Mouse (Mus musculus) layer of hippocampus, adult 8-10 months (tissue): Measurements from ENCODE around the gene Kdelc2. TPM values are rescaled to one million over a fixed set of nuclear protein-coding genes. Genes with fewer than 3 reads are reported as not detected.

Experiments
- DNase-seq, 2 experiments: peaks; one replicate each; pipeline ENCODE4 v3.0.0; 2022; ENCODE audit warnings: low spot score in 2 of 2
- total RNA-seq, 4 experiments: library from RNA; stranded (reverse); gene quantifications; 2 replicates each; pipeline ENCODE4 v1.2.4; 2022

The Kdelc2 gene
- 1 to 10 TPM; 6.3 to 9.5 (median 7.7) TPM for total RNA-seq

- DNase-seq = peak; percentile 78 to 84
These were observed at the start of gene Kdelc2 for GRCm38 (mm10) chr9:53383951-53384866. Gene Kdelc2, plus strand, starts transcription at chr9:53384025.

- no peak for DNase-seq
These were observed 48.7 kb upstream of the Kdelc2 start for GRCm38 (mm10) chr9:53335131-53335530.

- DNase-seq = no peak
These were observed 44.2 kb upstream of the Kdelc2 start for GRCm38 (mm10) chr9:53339603-53340002.

- no peak for DNase-seq
These were observed 43.4 kb upstream of the Kdelc2 start for GRCm38 (mm10) chr9:53340328-53340916.

GRCm38 (mm10) chr9:53340969-53341368 is 42.9 kb upstream of the Kdelc2 start:
- DNase-seq = peak in 1 of 2 experiments; percentile 3

GRCm38 (mm10) chr9:53341981-53342380 is 41.8 kb upstream of the Kdelc2 start:
- no peak for DNase-seq

- peak in 1 of 2 experiments; percentile 7 for DNase-seq
These were observed 39.0 kb upstream of the Kdelc2 start for GRCm38 (mm10) chr9:53344646-53345432.

- DNase-seq = no peak
These were observed 38.1 kb upstream of the Kdelc2 start for GRCm38 (mm10) chr9:53345728-53346127.

GRCm38 (mm10) chr9:53346402-53346801 is 37.4 kb upstream of the Kdelc2 start:
- DNase-seq = no peak

- no peak for DNase-seq
These were observed 34.6 kb upstream of the Kdelc2 start for GRCm38 (mm10) chr9:53349211-53349610.

GRCm38 (mm10) chr9:53350331-53350730 is 33.5 kb upstream of the Kdelc2 start:
- DNase-seq = no peak

- no peak for DNase-seq
These were observed 31.9 kb upstream of the Kdelc2 start for GRCm38 (mm10) chr9:53351899-53352298.

GRCm38 (mm10) chr9:53353161-53353560 is 30.7 kb upstream of the Kdelc2 start:
- no peak for DNase-seq

GRCm38 (mm10) chr9:53356219-53357155 is 27.3 kb upstream of the Kdelc2 start:
- DNase-seq = no peak

- DNase-seq = no peak
These were observed 12.5 kb upstream of the Kdelc2 start for GRCm38 (mm10) chr9:53371339-53371738.

- no peak for DNase-seq
These were observed 7.9 kb upstream of the Kdelc2 start for GRCm38 (mm10) chr9:53375907-53376306.

- DNase-seq = no peak
These were observed 7.0 kb upstream of the Kdelc2 start for GRCm38 (mm10) chr9:53376820-53377219.

GRCm38 (mm10) chr9:53377597-53377996 is 6.2 kb upstream of the Kdelc2 start:
- DNase-seq = no peak

- DNase-seq = no peak
These were observed 5.7 kb upstream of the Kdelc2 start for GRCm38 (mm10) chr9:53378171-53378570.

- no peak for DNase-seq
These were observed 3.2 kb upstream of the Kdelc2 start for GRCm38 (mm10) chr9:53380595-53380994.
